Mouse (Mus musculus) heart, embryonic 14.5 days (tissue): ENCODE data around the gene Vstm2l. TPM values are rescaled to one million over a fixed set of nuclear protein-coding genes. Genes with fewer than 3 reads are reported as not detected.

Experiments used
- ATAC-seq: fragments of 200-750 bp; cut with Nextera tagmentation; 2 replicates; pipeline ENCODE4 v1.8.0; 2017; ENCODE audit warnings: low read depth, moderate TSS enrichment; ENCODE audit not compliant: insufficient number of reproducible peaks, insufficient read depth, low FRiP score
- H3K27ac ChIP-seq, 2 experiments: fragments of 200-500 bp in 1 of 2; fragments of 300-500 bp in 1 of 2; sonication (generic) in 1 of 2; replicated peaks in 1 of 2; 2 replicates each; pipeline ENCODE4 v1.5.1; 2012 to 2014; ENCODE audit warnings: low read depth in 2 of 2, low read length in 2 of 2, control low read depth in 1 of 2, mild to moderate bottlenecking in 1 of 2, mixed read lengths in 1 of 2; ENCODE audit not compliant: control insufficient read depth in 1 of 2, insufficient read depth in 1 of 2
- H3K27me3 ChIP-seq: fragments of 300-500 bp; sonication (generic); 2 replicates; pipeline ENCODE4 v1.6.1; 2014; ENCODE audit warnings: mild to moderate bottlenecking, low read length, control low read depth; ENCODE audit not compliant: control insufficient read depth, insufficient read depth
- H3K36me3 ChIP-seq: fragments of 300-500 bp; sonication (generic); 2 replicates; pipeline ENCODE4 v1.6.1; 2014; ENCODE audit warnings: mild to moderate bottlenecking, control low read depth, low read length, mixed read lengths; ENCODE audit not compliant: control insufficient read depth, insufficient read depth
- H3K4me1 ChIP-seq, 2 experiments: fragments of 200-500 bp in 1 of 2; fragments of 300-500 bp in 1 of 2; sonication (generic) in 1 of 2; 2 replicates each; pipeline ENCODE4 v1.6.1; 2012 to 2014; ENCODE audit warnings: low read length in 2 of 2, control low read depth in 1 of 2, mixed read lengths in 1 of 2; ENCODE audit not compliant: control insufficient read depth in 2 of 2, insufficient read depth in 2 of 2
- H3K4me2 ChIP-seq: fragments of 300-500 bp; sonication (generic); 2 replicates; pipeline ENCODE4 v1.6.1; 2014; ENCODE audit warnings: mild to moderate bottlenecking, low read length
- H3K4me3 ChIP-seq, 2 experiments: fragments of 200-500 bp in 1 of 2; fragments of 300-500 bp in 1 of 2; sonication (generic) in 1 of 2; 2 replicates each; pipeline ENCODE4 v1.5.1; 2012 to 2014; ENCODE audit warnings: low read length in 2 of 2, mild to moderate bottlenecking in 2 of 2, control low read depth in 1 of 2, low read depth in 1 of 2, moderate library complexity in 1 of 2; ENCODE audit not compliant: control insufficient read depth in 1 of 2, insufficient read depth in 1 of 2
- H3K9ac ChIP-seq: fragments of 300-500 bp; sonication (generic); 2 replicates; pipeline ENCODE4 v1.6.1; 2014; ENCODE audit warnings: mild to moderate bottlenecking, low read length
- H3K9me3 ChIP-seq: fragments of 300-500 bp; sonication (generic); 2 replicates; pipeline ENCODE4 v1.6.1; 2016; ENCODE audit warnings: low read length, control low read depth; ENCODE audit not compliant: control insufficient read depth
- WGBS: fragments of 180-500 bp; shearing (Covaris S2); extraction: QIAGEN DNeasy Blood & Tissue Kit; methylation state at CpG from one replicate; pipeline ENCODE4 v1.1.7; 2014; 5-methylcytosine and 5-hydroxymethylcytosine counted together
- polyA plus RNA-seq: library from polyadenylated mRNA; unstranded; fragments of >200 nt; fragmentation: Nextera tagmentation; extraction: Ambion mirVana; gene quantifications from 2 replicates; pipeline ENCODE4 v1.2.1, GENCODE M21; 2014

The Vstm2l gene
- polyA plus RNA-seq, 1 experiment from 2014 or later: not detected

GRCm38 (mm10) chr2:157914889-157915517 is 550 bp downstream of the Vstm2l start:
- H3K36me3 ChIP-seq: no peaks in the 10 kb centered on the region
- H3K4me2 ChIP-seq: peak overlapping the region; percentile 46
- 45% methylated on average over 36 of the region's 43 CpGs for WGBS
- peak overlapping the region in 1 of 2 experiments; percentile 17; a peak in 2 of 4 replicates for H3K4me3 ChIP-seq
- peaks cover 70% of the 10 kb centered on the region for H3K27me3 ChIP-seq
- no peaks in the 10 kb centered on the region for H3K9me3 ChIP-seq
- H3K4me1 ChIP-seq: peaks cover 0 to 2% of the 10 kb centered on the region in 2 experiments; a peak in 2 of 4 replicates
- no peak overlapping the region for H3K27ac ChIP-seq
- ATAC-seq: no peak
- H3K9ac ChIP-seq: no peak overlapping the region

- no peak overlapping the region for H3K4me2 ChIP-seq
- no peak overlapping the region for H3K4me3 ChIP-seq
- H3K4me1 ChIP-seq: peaks cover 0 to 2% of the 10 kb centered on the region in 2 experiments; a peak in 2 of 4 replicates
- H3K9ac ChIP-seq: no peak overlapping the region
- no peaks in the 10 kb centered on the region for H3K36me3 ChIP-seq
- 9% methylated on average over 9 of the region's 10 CpGs for WGBS
- peaks cover 81% of the 10 kb centered on the region for H3K27me3 ChIP-seq
- no peak for ATAC-seq
- no peak overlapping the region for H3K27ac ChIP-seq
- H3K9me3 ChIP-seq: no peaks in the 10 kb centered on the region
Observed at GRCm38 (mm10) chr2:157918529-157918928, 4.1 kb downstream of the Vstm2l start.

- H3K4me3 ChIP-seq: no peak overlapping the region
- 50% methylated on average over 7 of the region's 7 CpGs for WGBS
- H3K4me2 ChIP-seq: no peak overlapping the region
- no peaks in the 10 kb centered on the region for H3K9me3 ChIP-seq
- ATAC-seq: no peak
- H3K4me1 ChIP-seq: no peaks in the 10 kb centered on the region
- no peaks in the 10 kb centered on the region for H3K36me3 ChIP-seq
- H3K27me3 ChIP-seq: peaks cover 70% of the 10 kb centered on the region
- no peak overlapping the region for H3K27ac ChIP-seq
- no peak overlapping the region for H3K9ac ChIP-seq
Observed at GRCm38 (mm10) chr2:157921551-157921950, 7.1 kb downstream of the Vstm2l start.

GRCm38 (mm10) chr2:157923406-157923805 is 9.0 kb downstream of the Vstm2l start:
- no peak for ATAC-seq
- Histone ChIP-seq H3K27ac (no peak overlapping the region), H3K9me3 (no peaks in the 10 kb centered on the region), H3K36me3 (no peaks in the 10 kb centered on the region), H3K27me3 (peaks cover 65% of the 10 kb centered on the region), H3K4me1 (no peaks in the 10 kb centered on the region), H3K4me3 (no peak overlapping the region), H3K4me2 (no peak overlapping the region), H3K9ac (no peak overlapping the region)
- 1% methylated on average over 7 of the region's 7 CpGs for WGBS

GRCm38 (mm10) chr2:157924504-157924903 is 10.1 kb downstream of the Vstm2l start:
- Histone ChIP-seq H3K27ac (no peak overlapping the region), H3K4me3 (no peak overlapping the region), H3K27me3 (peaks cover 61% of the 10 kb centered on the region), H3K4me2 (no peak overlapping the region), H3K9ac (no peak overlapping the region), H3K4me1 (no peaks in the 10 kb centered on the region), H3K36me3 (no peaks in the 10 kb centered on the region), H3K9me3 (no peaks in the 10 kb centered on the region)
- ATAC-seq: no peak
- 53% methylated on average over 5 of the region's 5 CpGs for WGBS

- WGBS: 69% methylated on average over 7 of the region's 7 CpGs
- Histone ChIP-seq H3K9ac (no peak overlapping the region), H3K27me3 (peaks cover 50% of the 10 kb centered on the region), H3K27ac (no peak overlapping the region), H3K4me3 (no peak overlapping the region), H3K36me3 (no peaks in the 10 kb centered on the region), H3K4me2 (no peak overlapping the region), H3K4me1 (no peaks in the 10 kb centered on the region), H3K9me3 (no peaks in the 10 kb centered on the region)
- ATAC-seq: no peak
Observed at GRCm38 (mm10) chr2:157926502-157926901, 12.0 kb downstream of the Vstm2l start.

GRCm38 (mm10) chr2:157926927-157927326 is 12.5 kb downstream of the Vstm2l start:
- Histone ChIP-seq H3K9me3 (no peaks in the 10 kb centered on the region), H3K27ac (no peak overlapping the region), H3K27me3 (peaks cover 49% of the 10 kb centered on the region), H3K36me3 (no peaks in the 10 kb centered on the region), H3K4me1 (no peaks in the 10 kb centered on the region), H3K9ac (no peak overlapping the region), H3K4me3 (no peak overlapping the region), H3K4me2 (no peak overlapping the region)
- ATAC-seq: no peak
- 66% methylated on average over 3 of the region's 3 CpGs for WGBS

GRCm38 (mm10) chr2:157927397-157927796 is 12.9 kb downstream of the Vstm2l start:
- ATAC-seq: no peak
- H3K36me3 ChIP-seq: no peaks in the 10 kb centered on the region
- H3K9me3 ChIP-seq: no peaks in the 10 kb centered on the region
- no peak overlapping the region for H3K27ac ChIP-seq
- H3K4me3 ChIP-seq: no peak overlapping the region
- H3K27me3 ChIP-seq: peaks cover 44% of the 10 kb centered on the region
- WGBS: 57% methylated on average over 20 of the region's 20 CpGs
- H3K4me2 ChIP-seq: no peak overlapping the region
- H3K9ac ChIP-seq: no peak overlapping the region
- H3K4me1 ChIP-seq: no peaks in the 10 kb centered on the region
